Mouse (Mus musculus) kidney, adult 2 months (tissue): ENCODE measurements around the gene Dhx32.

Source experiments
- CTCF ChIP-seq: fragments of 200-500 bp; conservative IDR thresholded peaks from 2 replicates; pipeline ENCODE4 v1.5.1; 2011; ENCODE audit warnings: low read depth, mild to moderate bottlenecking, control low read depth, low read length, moderate library complexity, mixed read lengths; ENCODE audit not compliant: insufficient read depth, insufficient read length
- POLR2A ChIP-seq: fragments of 200-500 bp; IDR thresholded peaks from one replicate; pipeline ENCODE4 v1.6.1; 2011; ENCODE audit warnings: low read depth, low read length, control low read depth

DNA sequence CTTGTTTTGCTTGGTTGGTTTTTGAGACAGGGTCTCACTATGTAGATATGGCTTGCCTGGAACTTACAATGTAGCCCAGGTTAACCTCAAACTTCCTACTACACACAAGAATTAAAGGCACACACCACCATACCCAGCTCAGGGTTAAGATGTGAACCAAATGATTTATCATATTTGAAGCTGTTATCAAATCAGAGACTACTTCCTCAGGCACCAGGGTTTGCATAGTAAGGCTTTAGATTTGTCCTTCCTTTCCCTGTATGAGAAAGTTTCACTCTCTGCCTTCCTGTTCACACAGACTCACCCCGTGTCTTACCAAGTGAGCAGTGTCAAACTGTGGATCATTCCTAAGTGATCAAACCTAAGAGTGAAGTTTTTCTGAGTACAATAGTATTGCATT is 38.3 kb downstream of the Dhx32 start:
- TF ChIP-seq CTCF (no peak), POLR2A (no peak)
